Mouse (Mus musculus) heart, adult 2 months (tissue): ENCODE data around the gene Tubgcp5.

ENCODE experiments used
- CTCF ChIP-seq: fragments of 200-600 bp; IDR thresholded peaks from 2 replicates; pipeline ENCODE4 v1.8.1; 2022; ENCODE audit warnings: antibody characterized with exemption, mild to moderate bottlenecking, moderate library complexity
- EP300 ChIP-seq: fragments of 200-500 bp; IDR thresholded peaks from 2 replicates; pipeline ENCODE4 v1.6.1; 2011; ENCODE audit warnings: low read depth, low read length, control low read depth; ENCODE audit not compliant: insufficient read depth
- POLR2A ChIP-seq: fragments of 200-500 bp; IDR thresholded peaks from 2 replicates; pipeline ENCODE4 v1.6.1; 2011; ENCODE audit warnings: mild to moderate bottlenecking, low read depth, low read length, control low read depth; ENCODE audit not compliant: insufficient read depth

DNA sequence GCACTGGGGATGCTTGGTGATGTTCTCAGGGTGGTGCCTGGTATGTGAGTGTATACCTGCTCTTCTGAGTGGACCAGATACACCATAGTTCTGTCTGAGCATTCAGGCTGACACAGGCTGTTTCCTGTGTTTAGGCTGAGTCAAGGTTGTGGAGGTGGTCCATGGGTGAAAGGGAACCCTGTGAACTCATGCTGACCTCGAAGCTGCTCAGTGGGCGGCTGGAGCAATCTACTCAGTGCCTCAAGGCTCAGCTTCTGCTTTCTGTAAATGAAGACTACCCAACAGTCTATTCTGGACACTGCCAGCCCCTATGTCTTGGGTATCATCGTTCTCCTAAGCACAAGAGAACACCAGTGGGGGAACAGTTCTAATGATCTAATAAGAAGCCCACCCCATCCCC lies 61.6 kb downstream of the Tubgcp5 start:
- TF ChIP-seq CTCF (no peak), POLR2A (no peak), EP300 (no peak)
